Mouse (Mus musculus) intestine, embryonic 16.5 days (tissue): Measurements from ENCODE around the gene Tcf3. TPM values are rescaled to one million over a fixed set of nuclear protein-coding genes. Genes with fewer than 3 reads are reported as not detected.

ENCODE experiments used
- ATAC-seq: fragments of 200-750 bp; cut with Nextera tagmentation; 2 replicates; pipeline ENCODE4 v1.8.0; 2017; ENCODE audit warnings: moderate TSS enrichment, moderate library complexity
- H3K27ac ChIP-seq: fragments of 300-500 bp; sonication (generic); 2 replicates; pipeline ENCODE4 v1.5.1; 2014; ENCODE audit warnings: mild to moderate bottlenecking, low read length
- H3K27me3 ChIP-seq: fragments of 300-500 bp; sonication (generic); replicated peaks from 2 replicates; pipeline ENCODE4 v1.6.1; 2014; ENCODE audit warnings: low read length, control low read depth, mixed read lengths; ENCODE audit not compliant: control insufficient read depth, insufficient read depth
- H3K36me3 ChIP-seq: fragments of 300-500 bp; sonication (generic); 2 replicates; pipeline ENCODE4 v1.6.1; 2014; ENCODE audit warnings: low read length, control low read depth; ENCODE audit not compliant: control insufficient read depth, insufficient read depth
- H3K4me1 ChIP-seq: fragments of 300-500 bp; sonication (generic); 2 replicates; pipeline ENCODE4 v1.6.1; 2014; ENCODE audit warnings: low read length, control low read depth, mixed read lengths; ENCODE audit not compliant: control insufficient read depth, insufficient read depth
- H3K4me2 ChIP-seq: fragments of 300-500 bp; sonication (generic); 2 replicates; pipeline ENCODE4 v1.6.1; 2014; ENCODE audit warnings: low read depth, low read length, control low read depth
- H3K4me3 ChIP-seq: fragments of 300-500 bp; sonication (generic); 2 replicates; pipeline ENCODE4 v1.5.1; 2014; ENCODE audit warnings: mild to moderate bottlenecking, low read length
- H3K9ac ChIP-seq: fragments of 300-500 bp; sonication (generic); 2 replicates; pipeline ENCODE4 v1.6.1; 2014; ENCODE audit warnings: low read depth, low read length
- H3K9me3 ChIP-seq: fragments of 300-500 bp; sonication (generic); 2 replicates; pipeline ENCODE4 v1.6.1; 2016; ENCODE audit warnings: low read length, control low read depth; ENCODE audit not compliant: control insufficient read depth
- WGBS: fragments of 180-500 bp; shearing (Covaris S2); extraction: QIAGEN DNeasy Blood & Tissue Kit; methylation state at CpG from one replicate; pipeline ENCODE4 v1.1.7; 2014; 5-methylcytosine and 5-hydroxymethylcytosine counted together
- polyA plus RNA-seq: library from polyadenylated mRNA; unstranded; fragments of >200 nt; fragmentation: Nextera tagmentation; extraction: Ambion mirVana; gene quantifications from 2 replicates; pipeline ENCODE4 v1.2.1, GENCODE M21; 2015

The Tcf3 gene
- polyA plus RNA-seq, 1 experiment from 2014 or later: 62.9 TPM

DNA sequence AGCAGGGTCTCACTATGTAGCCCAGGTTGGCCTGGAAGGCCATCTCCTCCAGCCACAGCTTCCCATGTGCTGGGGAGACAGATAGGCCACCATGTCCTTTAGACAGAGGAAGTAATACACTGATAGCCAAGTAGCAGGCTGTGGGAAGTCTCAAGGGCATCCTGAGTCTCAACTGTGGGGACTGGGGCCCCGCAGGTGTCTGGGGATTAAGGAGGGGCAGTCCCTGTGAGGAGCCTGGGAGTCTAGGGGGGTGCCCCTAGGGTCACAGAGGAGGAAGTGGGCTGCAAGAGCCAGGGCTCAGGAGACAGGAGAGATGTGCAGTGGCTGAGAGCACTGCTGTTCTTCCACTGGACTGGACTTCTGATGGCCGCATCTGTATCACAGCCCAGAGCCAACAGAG lies 9.5 kb upstream of the Tcf3 start:
- 68% methylated on average over 2 of the region's 2 CpGs for WGBS
- H3K27me3 ChIP-seq: no peaks in the 10 kb centered on the region
- no peak overlapping the region for H3K4me2 ChIP-seq
- H3K9ac ChIP-seq: peak overlapping the region; percentile 31; the same call in 1 of the 2 replicates
- no peaks in the 10 kb centered on the region for H3K9me3 ChIP-seq
- no peak for ATAC-seq
- peaks cover 14% of the 10 kb centered on the region for H3K4me1 ChIP-seq
- no peaks in the 10 kb centered on the region for H3K36me3 ChIP-seq
- H3K4me3 ChIP-seq: no peak overlapping the region
- no peak overlapping the region for H3K27ac ChIP-seq

DNA sequence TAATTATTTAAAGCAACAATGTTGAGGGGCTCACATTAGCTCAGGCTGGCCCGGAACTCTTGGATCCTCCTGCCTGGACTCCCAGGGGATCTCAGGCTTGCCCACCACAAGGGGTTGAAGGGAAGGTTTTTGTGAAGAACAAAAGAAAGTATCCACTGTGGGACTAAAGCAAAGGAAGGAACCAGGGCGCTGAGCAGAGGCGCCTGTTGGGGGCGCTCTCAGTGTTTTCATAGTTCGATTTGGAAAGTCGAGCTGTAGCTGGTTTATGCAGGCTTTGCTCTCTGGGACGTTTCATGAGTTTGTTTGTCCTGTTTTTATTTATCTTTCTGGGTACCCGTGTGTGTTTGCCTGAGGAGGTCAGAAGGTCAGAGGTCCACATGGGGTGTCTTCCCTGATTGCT lies 8.2 kb upstream of the Tcf3 start:
- H3K9me3 ChIP-seq: no peaks in the 10 kb centered on the region
- no peaks in the 10 kb centered on the region for H3K36me3 ChIP-seq
- WGBS: 59% methylated on average over 8 of the region's 8 CpGs
- no peaks in the 10 kb centered on the region for H3K27me3 ChIP-seq
- H3K9ac ChIP-seq: no peak overlapping the region
- no peak overlapping the region for H3K4me3 ChIP-seq
- H3K4me2 ChIP-seq: no peak overlapping the region
- H3K27ac ChIP-seq: no peak overlapping the region
- ATAC-seq: no peak
- peaks cover 16% of the 10 kb centered on the region for H3K4me1 ChIP-seq

DNA sequence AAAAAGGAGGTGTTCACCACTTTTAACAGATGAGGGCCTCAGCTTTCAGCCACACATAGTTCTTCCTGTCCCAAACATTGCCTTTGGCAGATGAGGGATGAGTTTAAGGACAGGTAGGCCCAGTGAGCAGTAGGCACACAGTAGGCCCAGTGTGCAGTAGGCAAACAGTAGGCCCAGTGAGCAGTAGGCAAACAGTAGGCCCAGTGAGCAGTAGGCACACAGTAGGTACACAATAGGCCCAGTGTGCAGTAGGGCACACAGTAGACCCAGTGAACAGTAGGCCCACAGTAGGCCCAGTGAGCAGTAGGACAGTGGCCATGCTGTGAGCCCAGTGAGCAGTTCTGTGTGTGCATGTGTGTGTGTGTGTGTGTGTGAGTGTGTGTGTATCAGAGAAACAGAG lies 6.6 kb upstream of the Tcf3 start:
- ATAC-seq: no peak
- Histone ChIP-seq H3K27me3 (no peaks in the 10 kb centered on the region), H3K9ac (no peak overlapping the region), H3K4me2 (no peak overlapping the region), H3K4me1 (peaks cover 27% of the 10 kb centered on the region), H3K9me3 (no peaks in the 10 kb centered on the region), H3K4me3 (no peak overlapping the region), H3K27ac (no peak overlapping the region), H3K36me3 (no peaks in the 10 kb centered on the region)

DNA sequence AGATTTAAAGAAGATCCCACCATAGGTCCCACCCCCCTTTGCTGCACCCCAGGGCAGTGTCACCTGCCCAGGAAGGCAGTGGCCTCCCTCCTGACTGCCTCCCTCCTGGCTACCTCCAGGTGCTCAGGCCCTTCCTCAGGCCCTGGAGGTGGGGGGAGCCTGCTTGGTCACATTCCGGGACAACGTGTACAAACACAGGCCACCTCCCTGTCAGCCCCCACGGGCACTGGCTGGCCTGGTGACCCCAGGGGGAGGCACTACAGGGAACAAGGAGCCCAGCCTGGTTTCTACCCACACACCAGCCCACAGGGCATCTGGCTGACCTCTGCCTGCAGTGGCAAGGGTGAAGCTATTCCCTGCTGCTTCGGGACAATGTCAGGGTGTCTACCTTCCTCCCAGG lies 4.5 kb upstream of the Tcf3 start:
- no peak for ATAC-seq
- Histone ChIP-seq H3K27ac (no peak overlapping the region), H3K27me3 (no peaks in the 10 kb centered on the region)

DNA sequence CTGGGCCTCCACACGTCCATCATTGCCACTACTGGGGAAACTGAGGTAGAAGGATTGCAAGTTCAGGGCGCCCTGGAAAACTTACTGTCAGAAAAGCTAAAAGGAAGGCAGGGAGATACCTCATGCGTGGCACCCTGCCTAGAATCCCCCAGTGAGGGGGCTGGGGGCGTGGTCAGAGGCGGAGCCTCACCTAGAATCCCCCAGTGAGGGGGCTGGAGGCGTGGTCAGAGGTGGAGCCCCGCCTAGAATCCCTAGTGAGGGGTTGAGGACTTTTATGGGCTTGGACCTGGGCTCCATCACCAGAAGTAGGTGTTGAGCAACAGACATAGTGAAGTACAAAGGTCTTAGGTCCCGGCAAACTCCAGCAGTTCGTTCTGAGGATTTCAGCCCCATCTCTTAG lies 2.8 kb upstream of the Tcf3 start:
- Histone ChIP-seq H3K27ac (peak overlapping the region; percentile 72), H3K27me3 (no peaks in the 10 kb centered on the region), H3K36me3 (no peaks in the 10 kb centered on the region), H3K4me1 (peaks cover 22% of the 10 kb centered on the region), H3K9ac (0 out of 2 replicates have a peak overlapping the region, but pooled peaks have one; percentile 33), H3K9me3 (no peaks in the 10 kb centered on the region), H3K4me2 (peak overlapping the region; percentile 35), H3K4me3 (no peak overlapping the region)
- ATAC-seq: peak; percentile 27
- WGBS: 10% methylated on average over 9 of the region's 9 CpGs

More for the DNA sequence above, 4.5 kb upstream of the Tcf3 start:
- Histone ChIP-seq H3K9ac (no peak overlapping the region), H3K9me3 (no peaks in the 10 kb centered on the region), H3K4me3 (no peak overlapping the region), H3K4me1 (peaks cover 17% of the 10 kb centered on the region), H3K4me2 (no peak overlapping the region), H3K36me3 (no peaks in the 10 kb centered on the region)
- WGBS: 65% methylated on average over 4 of the region's 4 CpGs

DNA sequence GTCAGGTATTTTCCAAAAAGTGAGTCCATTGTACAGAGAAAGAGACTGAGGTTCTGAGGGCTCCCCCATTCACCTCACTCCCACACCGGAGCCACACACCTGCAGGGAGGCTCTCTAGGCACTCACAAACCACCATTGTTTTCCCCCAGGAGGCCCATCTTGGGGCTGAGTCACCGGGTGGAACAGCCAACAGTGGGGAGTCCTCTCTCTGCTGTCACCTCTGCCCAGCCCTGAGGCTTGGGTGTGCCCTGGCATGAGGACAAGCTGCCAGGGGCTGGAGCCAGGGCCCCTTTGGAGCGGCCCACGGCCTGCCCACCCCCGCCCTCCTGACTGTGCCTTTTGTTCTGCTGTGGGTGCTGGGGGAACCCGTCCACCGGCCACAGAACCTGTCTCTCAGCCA lies 2.3 kb upstream of the Tcf3 start:
- peak overlapping the region; percentile 72 for H3K27ac ChIP-seq
- H3K9ac ChIP-seq: peak overlapping the region; percentile 33; the same call in 1 of the 2 replicates
- 27% methylated on average over 7 of the region's 7 CpGs for WGBS

DNA sequence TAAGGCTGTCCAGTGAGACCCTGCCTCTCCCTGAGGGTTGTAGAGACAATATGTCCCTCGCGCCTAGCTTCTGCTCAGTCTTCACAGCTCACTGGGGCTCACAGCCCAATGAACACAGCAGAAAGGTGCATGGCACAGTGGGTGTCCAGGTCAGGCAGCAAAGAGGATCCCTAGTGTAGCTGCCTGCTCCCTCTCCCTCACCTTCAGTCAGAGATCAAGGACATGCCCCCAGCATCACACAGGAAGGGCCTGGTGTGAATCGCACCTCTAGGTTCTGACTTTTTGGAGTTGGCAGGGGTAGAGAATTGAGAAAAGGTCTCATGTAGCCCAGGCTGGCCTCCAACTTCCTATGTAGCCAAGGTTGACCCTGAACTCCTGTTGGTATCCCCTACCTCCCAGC lies 1.4 kb upstream of the Tcf3 start:
- no peak overlapping the region for H3K4me2 ChIP-seq
- no peak overlapping the region for H3K4me3 ChIP-seq
- H3K27me3 ChIP-seq: no peaks in the 10 kb centered on the region
- no peak for ATAC-seq
- peaks cover under 1% of the 10 kb centered on the region; the same call in 1 of the 2 replicates for H3K36me3 ChIP-seq
- 0 out of 2 replicates have a peak overlapping the region, but pooled peaks have one; percentile 11 for H3K9ac ChIP-seq
- H3K4me1 ChIP-seq: peaks cover 29% of the 10 kb centered on the region
- WGBS: 78% methylated on average over 3 of the region's 3 CpGs
- 0 out of 2 replicates have a peak overlapping the region, but pooled peaks have one; percentile 9 for H3K27ac ChIP-seq
- no peaks in the 10 kb centered on the region for H3K9me3 ChIP-seq

More for the DNA sequence above, 2.3 kb upstream of the Tcf3 start:
- Histone ChIP-seq H3K4me3 (no peak overlapping the region), H3K4me1 (peaks cover 26% of the 10 kb centered on the region), H3K9me3 (no peaks in the 10 kb centered on the region), H3K4me2 (peak overlapping the region; percentile 35; the same call in 1 of the 2 replicates), H3K27me3 (no peaks in the 10 kb centered on the region), H3K36me3 (no peaks in the 10 kb centered on the region)
- peak; percentile 47 for ATAC-seq

DNA sequence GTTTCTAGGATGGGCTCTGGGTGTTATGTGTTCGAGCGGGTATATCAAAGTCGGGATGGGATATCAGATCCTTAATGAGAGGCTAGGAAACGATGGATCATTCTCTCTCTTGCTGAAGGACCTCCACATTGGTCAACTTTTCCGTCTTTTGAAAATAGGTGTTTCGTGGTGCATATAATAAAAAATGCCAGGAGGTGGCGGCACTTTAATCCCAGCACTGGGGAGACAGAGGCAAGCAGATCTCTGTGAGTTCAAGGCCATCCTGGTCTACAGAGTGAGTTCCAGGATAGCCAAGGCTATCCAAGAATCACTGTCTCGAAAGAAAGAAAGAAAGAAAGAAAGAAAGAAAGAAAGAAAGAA lies 766 bp upstream of the Tcf3 start:
- H3K9me3 ChIP-seq: no peaks in the 10 kb centered on the region
- H3K36me3 ChIP-seq: peaks cover 2% of the 10 kb centered on the region; the same call in 1 of the 2 replicates
- H3K4me3 ChIP-seq: peak overlapping the region; percentile 84
- H3K4me1 ChIP-seq: peaks cover 29% of the 10 kb centered on the region
- WGBS: 11% methylated on average over 8 of the region's 8 CpGs
- ATAC-seq: no peak
- H3K9ac ChIP-seq: peak overlapping the region; percentile 36; the same call in 1 of the 2 replicates
- no peaks in the 10 kb centered on the region for H3K27me3 ChIP-seq
- H3K27ac ChIP-seq: peak overlapping the region; percentile 41; the same call in 1 of the 2 replicates
- peak overlapping the region; percentile 24; the same call in 1 of the 2 replicates for H3K4me2 ChIP-seq

DNA sequence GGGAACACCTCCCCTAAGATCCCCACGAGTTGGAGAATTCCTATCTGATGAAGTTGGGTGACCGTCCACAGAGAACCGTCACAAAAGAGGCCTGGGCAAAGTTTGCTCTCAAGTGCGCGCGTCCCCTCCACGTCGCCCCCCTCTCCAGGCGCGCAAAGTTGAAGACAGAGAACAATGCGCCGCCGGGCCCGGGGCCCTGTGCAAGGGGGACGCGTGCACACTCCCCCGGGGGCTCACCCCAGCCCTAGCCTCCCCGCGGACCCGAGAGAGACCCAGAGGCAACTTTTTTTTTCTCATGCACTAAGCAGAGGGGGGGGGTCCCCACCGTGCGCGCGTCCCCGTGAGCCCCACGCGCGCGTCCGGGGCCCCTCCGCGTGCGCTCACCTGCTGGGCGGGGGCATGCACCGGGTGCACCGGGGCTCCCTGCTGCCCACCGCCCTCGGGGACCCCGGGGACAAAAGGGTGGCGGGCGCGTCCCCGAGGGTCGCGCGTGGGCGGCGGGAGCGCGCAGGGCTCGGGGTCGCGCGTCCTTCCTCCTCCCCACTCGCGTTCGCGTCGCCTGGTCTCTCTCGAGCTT lies 423 bp downstream of the Tcf3 start:
- WGBS: under 1% methylated on average over 57 of the region's 60 CpGs

More for the DNA sequence above, 423 bp downstream of the Tcf3 start:
- H3K4me2 ChIP-seq: peak overlapping the region; percentile 90
- peaks cover 29% of the 10 kb centered on the region for H3K4me1 ChIP-seq
- no peaks in the 10 kb centered on the region for H3K9me3 ChIP-seq
- H3K4me3 ChIP-seq: peak overlapping the region; percentile 84
- peaks cover 2% of the 10 kb centered on the region; the same call in 1 of the 2 replicates for H3K36me3 ChIP-seq
- no peaks in the 10 kb centered on the region for H3K27me3 ChIP-seq
- H3K27ac ChIP-seq: peak overlapping the region; percentile 96
- H3K9ac ChIP-seq: peak overlapping the region; percentile 98
- no peak; the same call in 1 of the 2 replicates for ATAC-seq
